Mouse (Mus musculus): Measurements from ENCODE around the gene Wipf3.

- TF ChIP-seq CTCF (IDR thresholded peaks at IDR 0.05; ENCODE audit: borderline replicate concordance, extremely low read depth, insufficient read depth, insufficient read length) = no peak
- no peak for TF ChIP-seq POLR2A (IDR thresholded peaks at IDR 0.05; ENCODE audit: borderline replicate concordance, extremely low read depth, insufficient read depth, insufficient read length, poor library complexity, severe bottlenecking)
These were observed 52.1 kb downstream of the Wipf3 start for GRCm38 (mm10) chr6:54481390-54482112.

Measured in brain, embryonic 14.5 days (tissue).